Mouse (Mus musculus) brain, embryonic 14.5 days (tissue): ENCODE data around the gene Tmcc2.

ENCODE experiments used
- CTCF ChIP-seq: fragments of 200-500 bp; IDR thresholded peaks from 2 replicates; pipeline ENCODE4 v1.5.1; 2012; ENCODE audit warnings: inconsistent platforms, mild to moderate bottlenecking, moderate library complexity, borderline replicate concordance; ENCODE audit not compliant: insufficient read depth, insufficient read length; ENCODE audit errors: extremely low read depth
- POLR2A ChIP-seq: fragments of 200-500 bp; IDR thresholded peaks from 2 replicates; pipeline ENCODE4 v1.6.1; 2012; ENCODE audit warnings: mild to moderate bottlenecking, inconsistent platforms, borderline replicate concordance; ENCODE audit not compliant: poor library complexity, insufficient read depth, insufficient read length, severe bottlenecking; ENCODE audit errors: extremely low read depth

DNA sequence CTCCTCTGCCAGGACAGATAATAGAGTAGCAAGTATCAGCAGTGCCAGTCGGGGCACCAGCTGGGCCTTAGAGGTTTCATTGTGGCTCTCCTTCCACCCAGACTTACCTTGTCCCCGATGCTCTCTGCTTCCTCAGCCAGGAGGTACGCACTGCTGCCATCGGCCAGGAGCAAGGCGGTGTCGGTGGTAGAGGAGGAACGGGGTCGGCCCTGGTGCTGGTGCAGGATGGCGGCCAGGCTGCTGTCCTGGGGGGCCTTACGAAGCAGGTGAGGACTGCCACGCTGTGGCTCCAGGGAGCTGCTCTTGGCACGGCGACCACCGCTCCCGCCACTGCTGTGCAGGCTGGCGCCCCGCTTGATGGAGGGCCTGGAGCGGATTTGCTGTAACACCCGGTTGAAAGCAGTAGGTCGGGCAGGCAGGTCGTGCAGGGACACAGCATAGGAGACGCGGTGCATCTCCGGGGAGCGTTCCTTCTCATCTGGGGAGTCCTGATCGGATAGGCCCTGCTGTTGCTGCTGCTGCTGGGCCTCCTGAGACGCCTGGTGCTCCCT, 10.5 kb downstream of the Tmcc2 start:
- TF ChIP-seq CTCF (no peak), POLR2A (no peak)
